Mouse (Mus musculus) heart, embryonic 11.5 days (tissue): ENCODE data around the gene Fabp2. TPM values are rescaled to one million over a fixed set of nuclear protein-coding genes. Genes with fewer than 3 reads are reported as not detected.
"Not testable (repeated sequence)": the region's sequence is repeated elsewhere in the genome, so short reads cannot be mapped to it uniquely, and the experiment has no call there.

Experiments used
- ATAC-seq: fragments of 200-750 bp; cut with Nextera tagmentation; replicated peaks from 2 replicates; pipeline ENCODE4 v1.8.0; 2017; ENCODE audit warnings: moderate library complexity; ENCODE audit not compliant: insufficient number of reproducible peaks, low FRiP score, low TSS enrichment
- H3K27ac ChIP-seq: fragments of 300-500 bp; sonication (generic); 2 replicates; pipeline ENCODE4 v1.5.1; 2014; ENCODE audit warnings: mild to moderate bottlenecking, low read depth, low read length
- H3K27me3 ChIP-seq: fragments of 300-500 bp; sonication (generic); 2 replicates; pipeline ENCODE4 v1.6.1; 2014; ENCODE audit warnings: mild to moderate bottlenecking, low read length, mixed read lengths; ENCODE audit not compliant: control insufficient read depth, insufficient read depth
- H3K36me3 ChIP-seq: fragments of 300-500 bp; sonication (generic); 2 replicates; pipeline ENCODE4 v1.6.1; 2014; ENCODE audit warnings: mild to moderate bottlenecking, low read length, moderate library complexity, mixed read lengths; ENCODE audit not compliant: control insufficient read depth, insufficient read depth
- H3K4me1 ChIP-seq: fragments of 300-500 bp; sonication (generic); 2 replicates; pipeline ENCODE4 v1.6.1; 2014; ENCODE audit warnings: low read length; ENCODE audit not compliant: control insufficient read depth, insufficient read depth
- H3K4me2 ChIP-seq: fragments of 300-500 bp; sonication (generic); 2 replicates; pipeline ENCODE4 v1.6.1; 2014; ENCODE audit warnings: mild to moderate bottlenecking, moderate library complexity
- H3K4me3 ChIP-seq: fragments of 300-500 bp; sonication (generic); 2 replicates; pipeline ENCODE4 v1.5.1; 2014; ENCODE audit warnings: low read depth, low read length
- H3K9ac ChIP-seq: fragments of 300-500 bp; sonication (generic); 2 replicates; pipeline ENCODE4 v1.6.1; 2014; ENCODE audit warnings: mild to moderate bottlenecking, low read depth, low read length, moderate library complexity
- H3K9me3 ChIP-seq: fragments of 300-500 bp; sonication (generic); replicated peaks from 2 replicates; pipeline ENCODE4 v1.6.1; 2016; ENCODE audit warnings: low read length; ENCODE audit not compliant: control insufficient read depth
- WGBS: fragments of 180-500 bp; shearing (Covaris S2); extraction: QIAGEN DNeasy Blood & Tissue Kit; methylation state at CpG from one replicate; pipeline ENCODE4 v1.1.7; 2014; ENCODE audit not compliant: insufficient replicate concordance; 5-methylcytosine and 5-hydroxymethylcytosine counted together
- polyA plus RNA-seq: library from polyadenylated mRNA; unstranded; fragments of >200 nt; fragmentation: Nextera tagmentation; extraction: Ambion mirVana; gene quantifications from 2 replicates; pipeline ENCODE4 v1.2.1, GENCODE M21; 2014

Fabp2 gene
- polyA plus RNA-seq, 1 experiment from 2014 or later = 0.27 TPM

DNA sequence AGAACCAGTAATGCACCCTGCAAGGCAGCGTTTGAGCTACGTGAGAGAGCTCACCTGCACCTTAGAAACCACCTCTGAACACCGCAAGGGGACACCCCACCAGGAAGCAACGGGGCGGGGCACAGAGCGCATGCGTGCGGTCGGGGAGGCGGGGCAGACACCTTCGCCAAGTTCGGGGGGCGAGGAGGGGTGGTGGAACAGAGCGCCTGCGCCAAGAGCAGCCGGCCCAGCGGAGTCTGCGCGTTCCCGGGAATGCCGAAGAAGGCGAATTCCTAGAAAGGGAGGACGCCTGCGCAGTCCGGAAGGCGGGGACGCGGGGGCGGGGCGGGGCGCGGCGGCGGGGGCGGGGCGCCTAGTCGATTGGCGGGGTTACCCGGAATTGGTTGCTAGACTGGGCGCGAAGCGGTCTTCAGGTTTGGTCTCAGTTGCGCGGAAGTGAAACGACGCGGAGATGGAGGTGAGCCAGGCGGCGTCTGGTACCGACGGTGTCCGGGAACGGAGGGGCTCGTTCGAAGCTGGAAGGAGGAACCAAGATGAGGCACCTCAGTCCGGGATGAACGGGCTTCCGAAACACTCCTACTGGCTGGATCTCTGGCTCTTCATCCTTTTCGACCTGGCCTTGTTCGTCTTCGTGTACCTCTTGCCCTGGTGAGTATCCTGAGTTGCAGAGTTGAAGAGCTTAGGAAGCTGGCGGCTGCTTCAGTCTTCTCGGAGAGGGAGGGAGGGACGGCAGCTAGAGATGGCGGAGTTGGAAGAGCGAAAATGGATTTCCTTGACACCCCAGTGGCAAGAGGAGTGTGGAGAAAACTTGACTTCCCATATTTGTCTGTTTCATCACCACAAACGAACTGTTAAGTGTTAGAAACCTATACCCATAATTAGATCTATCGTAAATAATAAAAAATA, 29.4 kb downstream of the Fabp2 start, which contains the start of gene 1810037I17Rik:
Gene 1810037I17Rik (plus strand): TSS at position 195 of the 906 bp plus-strand sequence.
- peaks cover 10% of the 10 kb centered on the region for H3K4me1 ChIP-seq
- peak; percentile 97 for ATAC-seq
- peak within 1 kb of the TSS; percentile 74 for H3K4me2 ChIP-seq
- no peaks in the 10 kb centered on the region for H3K27me3 ChIP-seq
- peak within 1 kb of the TSS; percentile 60 for H3K4me3 ChIP-seq
- H3K9ac ChIP-seq = peak within 1 kb of the TSS; percentile 78
- H3K27ac ChIP-seq = peak within 1 kb of the TSS; percentile 84
- no peaks in the 10 kb centered on the region for H3K9me3 ChIP-seq
- H3K36me3 ChIP-seq = no peaks in the 10 kb centered on the region
- under 1% methylated on average over 67 of the region's 68 CpGs for WGBS

DNA sequence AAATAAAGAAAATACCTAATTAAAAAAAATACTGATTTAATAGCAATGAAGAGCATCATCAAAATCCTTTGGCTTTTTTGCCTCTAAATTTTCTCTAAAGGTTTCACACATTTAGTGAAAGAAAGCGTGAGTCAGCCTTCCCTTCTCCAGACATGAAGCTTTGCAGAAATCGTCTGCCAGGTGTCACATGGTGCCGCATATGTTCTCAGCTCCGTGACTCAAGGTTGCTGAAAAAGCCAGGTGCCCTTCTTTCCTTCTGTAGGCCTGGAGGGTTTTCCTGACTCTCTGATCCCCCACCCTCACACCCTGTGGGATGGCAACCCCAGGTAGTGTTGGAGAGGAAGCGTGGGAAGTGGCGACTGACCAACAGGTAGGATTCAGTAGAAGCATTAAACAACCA, 34.9 kb downstream of the Fabp2 start:
- no peak for ATAC-seq
- Histone ChIP-seq H3K4me2 (no peak overlapping the region), H3K27ac (no peak overlapping the region), H3K4me1 (peaks cover 4% of the 10 kb centered on the region; the same call in 1 of the 2 replicates), H3K9ac (no peak overlapping the region), H3K9me3 (no peaks in the 10 kb centered on the region), H3K4me3 (no peak overlapping the region), H3K36me3 (no peaks in the 10 kb centered on the region), H3K27me3 (no peaks in the 10 kb centered on the region)
- 87% methylated on average over 6 of the region's 6 CpGs for WGBS

DNA sequence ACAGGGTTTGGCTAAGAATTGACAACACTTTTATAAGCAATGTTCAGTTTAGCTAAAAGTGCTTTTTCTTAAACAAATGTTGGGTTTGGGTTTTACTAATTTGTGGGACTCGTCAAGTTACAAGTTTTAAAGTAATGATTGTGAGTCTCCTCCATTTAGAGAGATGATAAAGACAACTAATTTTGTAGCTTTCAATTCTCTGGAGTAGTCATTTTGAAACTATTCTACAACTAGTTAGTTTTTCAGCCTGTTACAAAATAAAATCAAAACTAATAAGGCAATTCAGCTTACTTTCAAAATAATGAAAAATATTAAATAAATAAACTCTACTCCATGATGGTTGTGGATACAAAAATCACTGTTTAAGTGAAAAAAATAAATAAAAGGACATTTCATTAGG, 37.6 kb downstream of the Fabp2 start:
- ATAC-seq = no peak
- 90% methylated on average over 1 of the region's 1 CpGs for WGBS
- no peaks in the 10 kb centered on the region for H3K27me3 ChIP-seq

DNA sequence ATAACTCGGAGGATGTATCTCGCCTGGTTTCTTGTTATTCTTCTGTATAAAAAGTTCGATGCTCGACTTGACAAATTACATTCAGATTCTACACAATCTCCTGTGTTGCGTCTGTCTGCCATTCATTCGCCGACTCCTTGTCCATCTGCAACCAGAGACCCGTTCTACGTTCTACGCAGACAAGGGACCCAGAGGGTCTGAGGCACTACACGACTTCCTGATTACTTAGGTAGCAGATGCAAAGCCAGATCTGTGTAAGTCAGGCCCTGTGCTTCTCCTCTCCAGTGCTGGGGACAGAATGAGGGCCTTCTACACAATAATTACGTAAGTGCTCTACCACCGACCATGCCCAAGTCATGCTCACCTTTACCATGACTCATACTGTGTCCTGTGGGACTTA, 42.3 kb downstream of the Fabp2 start:
- 85% methylated on average over 13 of the region's 13 CpGs for WGBS
- H3K27me3 ChIP-seq, H3K4me1 ChIP-seq: not testable (repeated sequence)

More for the DNA sequence above, 37.6 kb downstream of the Fabp2 start:
- Histone ChIP-seq H3K4me1 (no peaks in the 10 kb centered on the region), H3K4me3 (no peak overlapping the region), H3K9ac (no peak overlapping the region), H3K27ac (no peak overlapping the region), H3K9me3 (no peaks in the 10 kb centered on the region), H3K36me3 (0 out of 2 replicates have a peak, but pooled peaks cover 3% of the 10 kb centered on the region), H3K4me2 (no peak overlapping the region)

DNA sequence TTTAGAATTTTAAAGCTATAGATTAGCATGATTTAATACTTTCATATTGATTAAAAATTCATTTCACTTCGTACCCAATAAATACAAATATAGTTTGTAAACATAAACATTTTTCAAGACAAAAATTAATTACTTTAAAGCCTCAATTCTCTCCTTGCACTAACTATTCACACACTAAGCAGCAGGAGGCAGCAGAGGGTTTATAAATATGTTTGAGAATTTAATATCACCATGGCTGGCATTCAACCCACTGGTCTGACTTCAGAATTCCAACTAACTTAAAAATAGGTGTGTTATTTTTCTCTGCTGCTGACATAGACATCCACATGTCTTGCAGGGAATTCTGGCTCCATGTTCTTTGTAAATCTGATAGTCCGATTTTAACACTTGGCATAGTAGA, 44.3 kb downstream of the Fabp2 start:
- H3K4me1 ChIP-seq = peaks cover 7% of the 10 kb centered on the region; the same call in 1 of the 2 replicates
- H3K27ac ChIP-seq = no peak overlapping the region
- H3K36me3 ChIP-seq = 0 out of 2 replicates have a peak, but pooled peaks cover 3% of the 10 kb centered on the region
- no peaks in the 10 kb centered on the region for H3K9me3 ChIP-seq
- no peak overlapping the region for H3K4me3 ChIP-seq
- H3K27me3 ChIP-seq = no peaks in the 10 kb centered on the region
- ATAC-seq = no peak
- H3K4me2 ChIP-seq = no peak overlapping the region
- no peak overlapping the region for H3K9ac ChIP-seq
- 66% methylated on average over 2 of the region's 2 CpGs for WGBS

More for the DNA sequence above, 42.3 kb downstream of the Fabp2 start:
- ATAC-seq, H3K9me3 ChIP-seq, H3K36me3 ChIP-seq, H3K27ac ChIP-seq, H3K4me2 ChIP-seq, H3K4me3 ChIP-seq, H3K9ac ChIP-seq: not testable (repeated sequence)

- peaks cover 7% of the 10 kb centered on the region; the same call in 1 of the 2 replicates for H3K4me1 ChIP-seq
- no peak for ATAC-seq
- no peak overlapping the region for H3K4me2 ChIP-seq
- H3K9ac ChIP-seq = no peak overlapping the region
- no peaks in the 10 kb centered on the region for H3K27me3 ChIP-seq
- no peak overlapping the region for H3K4me3 ChIP-seq
- 76% methylated on average over 6 of the region's 6 CpGs for WGBS
- H3K27ac ChIP-seq = no peak overlapping the region
- no peaks in the 10 kb centered on the region for H3K9me3 ChIP-seq
- no peaks in the 10 kb centered on the region for H3K36me3 ChIP-seq
These were observed 48.6 kb downstream of the Fabp2 start for GRCm38 (mm10) chr3:122943387-122943890.

Other genes starting within 250 kb of the Fabp2 start
- gene Pde5a, start 166.1 kb upstream of the Fabp2 start, polyA plus RNA-seq = 3.1 and 4.5 TPM in 2 replicates
- not detected in 2 replicates for gene Gm10959, start 24.3 kb downstream of the Fabp2 start, polyA plus RNA-seq
- gene 1810037I17Rik, start 29.1 kb downstream of the Fabp2 start, polyA plus RNA-seq = 138 and 147 TPM in 2 replicates
- gene Usp53, start 89.4 kb downstream of the Fabp2 start, polyA plus RNA-seq = 7.9 and 11.0 TPM in 2 replicates
- 100 and 111 TPM in 2 replicates for gene Myoz2, start 139.9 kb downstream of the Fabp2 start, polyA plus RNA-seq